Mouse (Mus musculus) right cerebral cortex, postnatal 4 days (tissue): ENCODE measurements around the gene Gabrr2.

Source experiments
- DNase-seq: peaks from one replicate; pipeline ENCODE4 v3.0.0-alpha.2; 2022

The Gabrr2 gene

DNA sequence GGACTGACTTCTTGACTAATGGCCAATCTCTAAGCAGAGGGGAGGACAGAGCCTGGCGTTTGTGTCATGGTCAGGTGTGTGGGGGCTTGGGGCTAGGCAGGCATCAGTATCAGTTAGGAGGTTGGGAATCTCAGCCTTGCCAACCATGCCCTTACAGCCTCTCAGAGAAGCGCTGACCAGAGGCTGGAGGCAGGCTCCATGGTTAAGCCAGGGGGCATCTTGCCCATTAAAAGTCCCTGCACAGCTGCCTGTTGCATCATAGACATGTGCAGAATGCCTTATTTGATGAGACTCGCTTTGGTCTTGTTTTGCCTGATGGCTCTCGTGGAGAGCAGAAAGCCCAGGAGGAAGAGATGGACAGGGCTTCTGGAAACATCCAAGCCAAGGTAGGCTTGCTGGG, at the start of gene Gabrr2:
Gene Gabrr2 (plus strand): TSS at position 19 of the 400 bp plus-strand sequence.
- no peak for DNase-seq

DNA sequence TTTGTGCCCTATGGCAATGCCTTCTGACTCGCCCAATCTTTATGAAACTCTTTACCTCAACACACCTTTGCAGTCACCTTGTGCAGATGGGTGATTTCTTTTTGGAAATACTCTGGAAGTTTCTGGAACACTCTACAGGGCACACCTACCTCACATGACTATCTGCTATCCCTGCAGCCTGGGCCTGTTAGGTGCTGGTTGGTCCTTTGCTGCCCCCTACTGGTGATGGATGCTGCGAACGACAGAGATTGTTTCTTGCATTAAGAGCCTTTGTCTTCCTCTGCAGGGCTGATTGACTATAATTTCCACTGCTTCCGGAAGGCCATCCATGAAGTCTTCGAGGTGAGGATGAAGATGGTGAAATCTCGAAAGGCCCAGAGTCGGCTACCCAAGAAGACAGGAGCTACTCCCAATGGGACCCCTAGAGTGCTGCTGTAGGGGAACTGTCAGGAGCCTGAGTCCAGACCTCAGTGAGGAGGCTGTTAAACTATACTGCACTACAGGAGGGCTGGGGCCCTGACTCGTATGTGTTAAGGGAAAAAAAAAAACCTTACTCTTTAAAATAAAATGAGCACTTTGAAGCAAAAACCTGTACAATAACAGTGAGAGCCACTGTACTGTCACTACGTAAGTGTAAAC, 44.3 kb upstream of the Gabrr2 start:
- peak; percentile 94 for DNase-seq

DNA sequence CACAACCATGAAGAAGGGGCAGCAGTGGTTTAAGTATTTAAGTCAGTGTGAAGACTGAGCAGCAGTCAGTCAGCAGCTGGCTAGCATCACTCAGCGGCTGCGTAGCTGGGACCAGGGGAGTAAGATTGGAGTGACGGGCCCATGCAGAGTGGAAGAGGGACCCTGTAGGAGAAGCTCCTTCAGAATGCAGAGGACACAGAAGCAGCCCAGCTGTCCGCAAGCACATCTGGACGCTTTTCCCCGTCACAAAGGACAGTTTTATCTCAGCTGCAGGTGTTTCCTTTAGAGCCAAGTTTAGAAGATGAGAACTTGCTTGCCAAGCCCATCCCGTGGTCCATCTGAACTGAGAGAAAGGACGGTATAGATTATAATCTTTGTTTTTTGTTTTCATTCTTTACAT, 38.4 kb upstream of the Gabrr2 start:
- DNase-seq, result no peak

DNA sequence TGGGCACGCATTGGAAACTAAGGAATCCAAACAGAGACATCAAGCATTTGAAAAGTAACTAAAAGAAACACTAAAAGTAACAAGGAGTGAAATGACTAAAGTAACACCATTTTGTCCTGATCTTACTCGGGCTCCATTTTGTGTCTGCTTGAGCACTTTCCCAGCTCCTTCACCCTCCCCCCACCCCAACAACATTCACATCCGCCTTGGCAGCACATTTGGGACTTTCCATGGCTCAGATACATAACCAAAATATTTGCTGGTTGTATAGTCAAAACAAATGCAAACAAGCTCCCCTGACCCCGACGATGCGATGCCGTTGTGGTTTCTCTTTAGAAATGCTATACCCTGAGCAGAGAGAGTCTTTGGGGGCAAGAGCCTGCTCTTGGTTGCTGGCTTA, 33.7 kb upstream of the Gabrr2 start:
- no peak for DNase-seq

DNA sequence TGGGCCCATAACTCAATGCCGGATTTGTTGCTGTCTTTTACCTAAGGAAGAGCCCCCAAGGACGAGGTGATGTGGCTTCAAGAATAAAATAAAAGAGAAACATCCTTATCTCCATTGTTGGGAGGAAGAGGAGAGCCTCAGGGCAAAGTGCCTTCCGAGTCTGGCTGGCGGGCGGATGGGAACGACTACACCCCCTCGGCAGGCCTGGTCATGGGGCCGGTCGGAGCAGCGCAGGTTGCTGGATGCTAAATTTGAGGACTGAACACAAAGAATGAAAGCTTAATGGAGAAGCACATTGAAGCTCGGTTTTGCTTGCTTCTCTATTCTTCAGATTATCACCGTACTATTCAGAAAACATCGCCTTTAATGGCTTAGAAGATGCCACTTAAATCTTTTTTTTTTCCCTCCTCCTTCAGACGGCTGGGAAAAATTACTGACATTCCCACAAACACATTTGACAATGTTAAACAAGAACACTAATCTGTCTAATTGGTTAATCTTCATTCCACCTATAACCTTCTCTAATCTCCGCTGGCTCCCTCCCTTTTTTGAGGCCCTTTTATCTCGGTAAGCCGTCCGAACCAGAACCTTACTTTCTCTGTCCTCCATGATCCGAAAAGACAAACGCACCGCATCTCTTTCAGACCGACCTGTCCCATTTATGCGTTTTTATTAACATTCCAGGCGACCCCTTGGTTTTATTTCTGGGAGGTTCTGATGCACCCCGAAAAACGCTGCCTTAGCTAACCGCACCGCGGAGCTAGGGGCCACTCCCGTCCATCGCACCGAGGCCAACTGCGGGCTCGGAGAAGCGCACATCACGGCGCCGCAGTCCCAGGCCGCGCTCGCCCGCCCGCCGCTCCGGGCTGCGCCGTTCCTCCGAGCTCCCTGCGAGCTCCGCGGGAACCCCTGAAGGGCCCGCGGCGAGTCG, 32.3 kb upstream of the Gabrr2 start:
- no peak for DNase-seq

DNA sequence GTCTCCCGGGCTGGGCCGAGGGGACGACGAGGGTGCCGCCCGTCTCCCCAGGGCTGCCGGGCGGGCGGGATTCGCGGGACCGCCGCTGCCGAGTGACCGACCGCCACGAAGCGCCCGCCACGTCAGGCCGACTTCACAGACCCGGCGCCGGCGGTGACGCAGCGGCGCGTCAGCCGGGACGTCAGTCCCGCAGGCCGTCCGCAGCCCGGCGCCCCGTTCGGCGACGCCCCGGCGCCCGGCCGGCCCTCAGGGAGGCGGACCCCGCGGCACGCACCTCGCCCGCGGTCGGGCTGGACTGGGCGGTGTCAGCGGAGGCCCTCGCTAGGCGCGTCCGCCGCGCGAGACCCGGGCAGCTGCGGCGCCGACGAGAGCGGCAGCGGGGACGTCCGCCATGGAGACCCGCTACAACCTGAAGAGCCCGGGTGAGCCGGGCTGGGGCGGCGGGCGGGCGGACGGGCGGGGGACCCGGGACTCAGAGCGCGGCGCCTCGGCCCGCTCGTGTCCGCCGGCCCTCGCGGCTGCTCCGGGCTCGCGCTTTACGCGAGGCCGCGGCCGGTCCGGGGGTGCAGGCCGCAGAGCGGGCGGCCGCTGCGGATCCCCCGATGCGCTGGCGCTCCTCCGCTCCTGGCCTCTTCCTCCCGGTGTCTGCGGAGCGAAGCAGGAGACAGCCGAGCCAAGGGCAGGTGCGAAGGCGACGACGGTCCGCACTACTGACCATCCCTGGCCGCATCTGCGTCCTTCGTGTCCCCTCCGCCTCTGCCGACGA, 31.4 kb upstream of the Gabrr2 start, which contains the start of gene Ube2j1:
Gene Ube2j1 (plus strand): TSS at position 222 of the 766 bp plus-strand sequence.
- peak; percentile 82 for DNase-seq

DNA sequence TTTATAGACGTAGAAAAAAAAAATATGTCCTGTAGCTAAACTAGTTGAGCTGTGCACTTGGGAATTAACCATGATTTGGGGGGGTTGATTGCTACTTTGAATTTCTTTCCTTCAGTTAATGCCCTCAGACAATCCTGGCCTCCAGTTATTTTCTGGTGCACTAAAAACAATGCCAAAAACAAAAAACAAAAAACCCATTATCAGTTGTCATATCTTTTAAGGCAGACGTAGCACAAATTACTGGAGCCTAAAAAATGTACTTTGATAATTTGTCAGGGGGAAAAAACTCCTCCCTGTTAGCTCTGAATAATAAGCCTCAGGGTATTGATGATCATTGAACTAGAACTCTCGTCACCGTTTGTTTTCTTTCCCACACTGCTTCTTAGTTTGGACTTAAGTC, 30.8 kb upstream of the Gabrr2 start:
- no peak for DNase-seq

DNA sequence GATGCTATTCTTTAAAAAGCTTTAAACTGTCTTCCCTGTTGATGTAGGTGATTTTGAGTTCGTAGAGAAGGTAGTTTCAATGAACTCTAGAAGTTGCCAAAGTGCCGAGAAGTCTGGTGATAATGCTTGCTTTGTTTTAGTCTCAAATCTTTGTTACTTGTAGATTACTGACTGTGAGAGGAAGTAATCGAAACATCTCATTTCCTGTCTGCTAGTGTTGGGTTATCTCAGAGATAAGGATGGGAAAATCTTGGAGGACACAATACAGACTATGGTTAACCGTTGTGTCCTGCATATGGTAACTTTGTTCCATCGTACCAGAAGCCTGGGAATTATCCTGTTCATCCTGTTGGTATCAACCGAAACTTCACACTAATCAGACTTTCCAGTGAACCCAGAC, 29.3 kb upstream of the Gabrr2 start:
- no peak for DNase-seq

DNA sequence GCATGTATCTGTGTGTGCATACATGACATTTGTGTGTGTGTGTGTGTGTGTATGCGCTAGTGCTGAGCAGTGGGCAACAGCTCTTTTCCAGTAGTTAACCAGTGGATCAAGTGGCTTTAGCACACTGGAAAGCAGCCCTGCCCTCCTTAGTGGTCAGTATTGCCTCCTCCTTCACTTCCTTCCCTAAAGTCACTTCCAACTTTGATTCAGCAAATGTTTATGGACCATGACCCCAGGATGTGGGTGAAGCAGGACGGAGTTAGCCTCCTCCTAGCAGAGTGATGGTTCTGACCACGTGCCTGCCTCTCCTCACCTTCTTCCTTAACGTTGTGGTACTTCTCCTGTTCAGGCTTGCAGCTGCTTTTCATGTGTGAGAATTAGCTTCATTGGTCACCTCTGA, 23.0 kb upstream of the Gabrr2 start:
- DNase-seq, result no peak

DNA sequence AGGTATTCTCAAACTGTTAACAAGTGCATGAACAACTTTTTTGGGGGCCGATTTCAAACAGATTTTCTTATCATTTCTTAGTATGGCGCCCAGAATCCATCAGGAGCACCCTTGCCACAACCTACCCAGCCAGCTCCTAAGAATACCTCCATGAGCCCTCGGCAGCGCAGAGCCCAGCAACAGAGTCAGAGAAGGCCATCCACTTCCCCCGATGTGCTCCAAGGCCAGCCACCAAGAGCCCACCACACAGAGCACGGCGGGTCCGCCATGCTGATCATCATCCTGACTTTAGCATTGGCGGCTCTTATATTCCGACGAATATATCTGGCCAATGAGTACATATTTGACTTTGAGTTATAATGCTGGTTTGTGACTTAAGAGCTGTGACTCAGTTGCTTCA, 13.2 kb upstream of the Gabrr2 start:
- DNase-seq, result no peak

DNA sequence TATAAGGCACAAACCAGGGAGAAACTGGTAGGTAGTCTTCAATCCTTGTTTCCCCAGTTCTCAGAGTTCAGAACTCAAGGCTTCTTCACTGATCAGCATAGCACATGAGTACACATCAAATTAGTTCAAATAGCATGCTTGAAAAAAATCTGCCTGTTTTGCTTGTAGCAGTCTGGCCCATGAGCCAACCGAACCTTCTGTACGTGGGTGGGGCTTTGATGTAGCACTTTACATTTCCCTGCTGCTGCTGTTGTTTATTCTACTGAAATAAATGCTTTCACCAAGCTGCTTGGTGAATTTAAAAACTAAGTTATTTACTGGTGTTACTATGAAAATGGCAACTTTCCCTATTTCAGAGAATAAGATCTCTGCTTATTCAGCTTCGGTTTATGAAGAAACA, 10.7 kb upstream of the Gabrr2 start:
- DNase-seq, result no peak

DNA sequence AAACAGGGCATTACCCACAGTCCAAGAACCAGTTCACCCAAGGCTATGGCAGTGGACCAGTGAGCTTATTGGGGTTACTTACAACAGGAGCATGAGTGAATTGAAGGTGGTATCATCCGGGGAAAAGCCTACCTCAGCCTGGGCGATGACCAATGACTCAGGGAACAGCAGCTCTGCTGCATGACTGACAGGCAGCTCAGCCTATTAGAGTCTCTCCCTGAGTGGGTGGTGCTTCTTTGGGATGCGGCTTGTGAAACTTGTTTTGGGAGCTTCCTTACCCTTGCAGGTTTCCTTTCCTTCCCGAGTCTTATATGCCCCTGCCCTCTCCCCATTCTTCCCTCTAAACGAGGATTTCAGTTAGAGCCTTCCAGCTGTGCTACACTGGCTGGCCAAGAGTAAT, 10.1 kb upstream of the Gabrr2 start:
- no peak for DNase-seq

DNA sequence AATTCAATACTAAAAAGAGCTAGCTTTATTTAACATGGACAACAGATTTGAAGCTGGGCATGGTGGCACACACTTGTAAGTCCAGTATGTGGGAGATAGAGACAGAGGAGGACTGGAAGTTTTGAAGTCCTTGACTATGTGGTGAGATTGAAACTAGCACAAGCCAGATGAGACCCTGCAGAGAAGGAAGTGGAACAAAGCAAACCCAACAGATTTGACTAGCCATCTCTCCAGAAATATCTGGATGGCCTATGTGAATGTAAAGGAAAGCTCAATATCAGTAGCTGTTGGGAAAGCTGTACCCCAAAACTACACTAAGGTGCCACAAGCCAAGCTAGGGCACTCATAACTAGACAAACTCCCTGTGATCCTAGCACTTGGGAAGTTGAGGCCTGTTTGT, 8.4 kb upstream of the Gabrr2 start:
- DNase-seq, result no peak

DNA sequence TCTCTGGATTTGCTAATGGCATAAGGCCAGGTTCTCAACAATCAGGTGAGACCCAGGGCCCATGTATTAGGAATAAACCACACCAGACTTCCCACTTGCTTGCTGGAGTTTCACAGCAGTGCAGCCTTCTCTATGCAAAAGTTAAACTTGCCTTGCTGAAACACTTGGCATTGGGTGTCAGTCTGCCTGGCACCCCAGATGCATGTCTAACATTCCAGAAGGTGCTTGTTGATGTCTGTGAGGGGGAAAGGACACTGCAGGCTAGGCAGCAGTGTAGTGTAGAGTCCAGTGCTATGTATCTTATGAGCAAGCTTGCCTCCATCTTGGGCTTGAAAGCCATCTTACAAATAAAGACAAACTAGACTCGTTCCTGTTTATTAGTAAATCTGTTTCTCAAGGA, 6.5 kb upstream of the Gabrr2 start:
- no peak for DNase-seq

DNA sequence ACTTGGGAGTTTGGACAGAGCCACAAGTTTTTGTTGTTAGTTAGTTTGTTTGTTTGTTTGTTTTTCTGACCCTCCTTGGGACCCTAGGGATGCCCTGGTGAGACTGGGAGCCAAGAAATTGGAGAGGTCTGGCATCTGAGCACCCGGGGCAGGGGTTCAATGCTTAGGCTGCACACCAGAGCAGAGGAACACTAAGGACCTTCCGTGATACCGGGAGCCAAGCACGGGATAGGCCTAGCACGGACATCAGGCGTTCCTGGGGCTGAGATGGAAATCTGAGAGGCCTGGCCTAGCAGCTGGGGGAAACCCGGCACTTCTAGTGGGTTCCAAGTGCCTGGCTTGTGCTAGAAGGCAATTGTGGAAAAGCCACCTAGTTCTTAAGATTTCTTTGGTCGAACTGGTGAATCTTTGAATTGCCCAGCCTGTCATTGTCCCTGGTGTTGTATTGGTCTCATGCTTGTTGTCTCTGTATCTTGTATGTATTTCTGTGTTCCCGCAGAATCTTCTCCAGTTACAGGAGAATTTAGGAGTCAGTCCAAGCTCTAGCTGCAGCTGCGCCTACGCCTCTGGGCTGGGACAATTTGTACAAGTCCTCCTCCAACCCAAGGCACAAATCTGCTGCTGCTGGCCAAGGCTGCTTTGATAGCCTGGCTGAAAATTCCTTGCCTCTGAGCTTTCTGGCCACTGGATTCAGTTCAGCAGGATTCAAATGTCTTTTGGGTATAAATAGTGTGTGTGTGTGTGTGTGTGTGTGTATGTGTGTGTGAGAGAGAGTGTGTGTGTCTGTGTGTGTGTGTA, 4.7 kb upstream of the Gabrr2 start:
- no peak for DNase-seq

DNA sequence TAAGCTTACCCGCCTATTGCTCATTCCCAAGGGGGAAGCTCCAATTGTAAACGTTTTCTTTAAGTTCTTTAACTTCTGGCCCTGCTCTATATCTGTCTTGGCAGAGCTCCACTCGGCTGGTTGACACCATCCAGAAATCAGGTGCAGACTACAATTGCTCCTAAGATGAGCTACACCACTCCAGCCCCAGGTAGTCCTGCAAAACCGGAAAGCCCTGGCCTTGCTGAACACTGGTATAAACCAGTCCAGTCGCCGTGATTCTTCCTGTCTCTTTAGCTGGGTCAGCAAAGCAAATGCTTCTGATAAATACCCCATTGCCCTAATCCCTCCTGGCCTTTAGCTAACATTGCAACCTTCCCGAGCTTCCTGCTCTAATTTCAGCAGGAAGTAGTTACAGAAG, 1.6 kb upstream of the Gabrr2 start:
- DNase-seq, result no peak

DNA sequence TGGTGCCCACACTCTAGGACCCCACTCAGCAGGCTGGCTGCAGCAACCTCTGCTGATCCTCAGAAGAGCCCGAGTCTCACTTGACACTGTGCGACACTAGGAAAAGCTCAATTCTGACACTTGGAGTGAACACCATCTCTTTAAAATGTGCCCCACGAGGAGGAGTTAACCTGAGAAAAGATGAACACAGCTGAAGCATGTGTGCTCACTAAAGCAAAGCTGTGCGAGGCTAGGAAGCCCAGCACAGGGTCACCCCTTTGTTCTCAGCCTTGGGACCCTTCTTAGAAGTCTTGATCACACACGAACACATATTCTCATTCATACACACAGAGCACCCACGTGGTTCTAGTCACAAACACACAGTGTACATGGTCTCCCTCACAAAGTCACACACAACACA, 2.2 kb downstream of the Gabrr2 start:
- DNase-seq, result no peak

DNA sequence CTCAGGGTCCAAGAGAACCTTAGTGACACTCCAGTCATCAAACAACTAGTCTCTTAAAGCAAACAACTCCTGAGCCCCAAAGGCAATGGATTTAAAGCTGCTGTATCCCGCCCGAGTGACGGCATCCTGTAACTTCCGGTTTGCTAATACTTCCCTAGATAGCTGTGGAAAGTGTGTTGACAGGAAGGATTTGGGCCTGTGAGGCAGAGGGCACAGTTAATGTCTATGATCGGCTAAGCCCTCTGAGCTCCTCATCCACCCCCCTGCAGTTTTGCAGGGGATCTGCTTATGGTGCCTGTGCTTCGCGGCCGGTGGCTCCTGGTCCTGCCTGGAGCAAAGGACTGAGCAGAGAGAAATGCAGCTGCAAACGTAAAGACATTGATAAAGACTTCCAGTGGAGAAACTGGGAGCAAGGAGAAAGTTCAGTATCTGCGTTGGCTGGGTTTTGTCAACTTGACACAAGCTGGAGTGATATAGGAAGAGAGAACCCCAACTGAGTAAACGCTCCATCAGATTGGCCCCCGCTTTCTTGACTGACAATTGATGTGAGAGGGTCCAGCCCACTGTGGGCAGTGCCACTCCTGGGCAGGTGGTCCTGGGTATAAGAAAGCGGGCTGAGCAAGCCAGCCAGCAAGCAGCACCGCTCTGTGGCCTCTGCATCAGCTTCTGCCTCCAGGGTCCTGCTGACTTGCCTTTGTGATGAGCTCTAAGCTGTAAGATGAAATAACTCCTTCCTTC, 3.6 kb downstream of the Gabrr2 start:
- DNase-seq, result no peak

DNA sequence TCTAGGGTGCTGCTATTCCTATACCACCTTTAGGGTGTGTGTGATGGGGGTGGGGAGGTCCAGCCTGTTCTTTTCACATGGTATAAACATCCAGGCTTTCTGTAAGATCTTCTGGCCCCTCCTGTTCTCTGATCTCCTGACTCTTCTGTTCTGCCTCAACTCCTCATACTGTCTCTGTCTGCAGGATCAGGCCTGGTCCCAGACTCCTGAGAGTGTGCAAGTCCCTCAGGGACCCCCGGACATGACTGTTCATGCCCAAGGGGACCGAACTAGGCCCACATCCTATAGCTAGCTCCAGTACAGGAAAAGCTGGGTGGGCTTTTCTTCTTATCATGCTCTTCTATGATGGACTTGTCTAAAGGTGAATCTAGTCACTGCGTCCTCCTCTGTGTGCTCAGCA, 4.5 kb downstream of the Gabrr2 start:
- DNase-seq, result no peak

DNA sequence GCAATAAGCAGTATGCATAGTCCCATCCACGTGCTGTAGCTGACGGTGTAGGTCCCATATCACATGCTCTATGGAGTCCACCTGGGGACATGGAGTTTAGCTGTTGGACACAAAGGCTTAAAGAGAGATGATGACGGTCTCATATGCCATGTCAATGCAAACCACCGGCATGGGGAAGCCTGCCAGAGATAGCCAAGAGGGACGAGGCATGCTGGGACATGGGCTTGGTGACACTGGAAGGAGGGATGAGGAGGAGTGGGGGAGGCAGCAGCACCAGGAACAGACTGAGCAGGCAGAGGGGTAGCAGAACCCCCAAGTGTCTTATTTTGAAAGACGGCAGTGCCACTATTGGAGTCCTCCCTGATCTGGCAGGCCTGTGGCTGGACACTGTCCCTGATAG, 5.0 kb downstream of the Gabrr2 start:
- DNase-seq, result no peak

DNA sequence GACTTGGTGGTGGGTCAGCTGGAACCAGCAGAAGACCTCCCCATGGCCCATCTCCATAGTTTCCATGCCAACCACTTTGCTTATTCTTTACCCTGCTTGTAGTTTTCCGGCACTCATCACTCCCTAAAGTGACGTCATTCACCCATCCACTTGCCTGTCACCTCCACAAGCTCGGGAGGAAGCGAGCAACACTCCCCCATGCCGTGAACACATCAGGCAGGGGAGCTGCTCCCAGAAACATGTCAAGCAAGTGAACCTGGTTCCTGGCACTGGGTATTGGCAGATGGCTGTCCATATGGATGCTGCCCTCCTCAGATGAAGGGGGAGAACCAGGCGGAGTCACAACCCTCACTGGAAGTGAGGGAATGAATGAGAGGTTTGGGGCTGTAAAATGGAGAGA, 6.1 kb downstream of the Gabrr2 start:
- DNase-seq, result no peak

DNA sequence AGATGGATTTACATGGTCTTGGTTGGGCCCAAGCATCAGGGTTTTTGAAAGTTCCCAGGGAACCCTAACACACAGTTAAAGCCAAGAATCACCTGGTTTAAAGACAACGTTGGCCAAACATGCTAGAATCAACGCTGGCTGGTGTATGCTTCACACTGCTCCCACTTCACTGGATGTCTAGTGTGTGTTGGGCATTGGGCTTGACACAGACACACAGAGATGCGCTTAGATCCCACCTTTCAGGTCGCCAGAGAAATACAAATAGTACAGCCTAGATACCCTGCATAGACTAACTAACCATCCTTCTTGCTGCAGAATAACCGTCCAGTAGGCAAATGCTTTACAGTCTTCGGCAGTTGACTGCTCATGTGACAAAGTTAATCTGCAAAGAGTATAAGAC, 7.5 kb downstream of the Gabrr2 start:
- no peak for DNase-seq
